Mouse (Mus musculus): ENCODE data around the gene Rxfp3.

DNA sequence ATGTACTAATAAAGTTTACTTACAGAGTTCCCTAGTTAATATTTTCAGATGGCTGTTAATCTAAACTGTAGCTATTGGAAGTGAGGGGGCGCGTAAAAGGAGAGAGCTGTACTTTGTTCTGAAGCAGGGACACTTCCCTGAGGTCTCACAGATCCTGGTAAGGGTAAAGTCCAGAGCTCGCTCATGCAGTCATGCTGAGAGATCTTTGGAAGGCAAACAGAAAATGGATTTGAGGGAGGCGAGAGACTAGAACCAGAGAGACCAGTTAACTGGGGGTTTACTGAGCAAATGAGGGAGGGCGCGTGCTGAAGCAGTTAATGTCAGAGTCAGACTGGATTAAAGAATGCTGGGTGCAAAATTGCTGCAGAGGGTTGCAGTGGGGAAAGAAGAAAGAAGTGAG, 52.0 kb downstream of the Rxfp3 start:
- TF ChIP-seq CTCF (IDR thresholded peaks at IDR 0.05) = no peak
- TF ChIP-seq EP300 (IDR thresholded peaks at IDR 0.05) = no peak
